Mouse (Mus musculus) c-Kit-positive CD71-positive TER-119-negative erythroid progenitor cells, embryonic 14.5 days (primary cell): ENCODE measurements around the gene Hspg2.
A peak's percentile ranks its signal among the peaks of the same experiment; 100 is the strongest.

Experiments
- DNase-seq: peaks from one replicate; pipeline ENCODE4 v3.0.0-alpha.2; 2013; ENCODE audit warnings: low read depth

The Hspg2 gene

GRCm38 (mm10) chr4:137500149-137500548 lies 31.6 kb downstream of the Hspg2 start:
- no peak for DNase-seq

- DNase-seq, result no peak
Observed at GRCm38 (mm10) chr4:137500953-137501352, 32.4 kb downstream of the Hspg2 start.

DNA sequence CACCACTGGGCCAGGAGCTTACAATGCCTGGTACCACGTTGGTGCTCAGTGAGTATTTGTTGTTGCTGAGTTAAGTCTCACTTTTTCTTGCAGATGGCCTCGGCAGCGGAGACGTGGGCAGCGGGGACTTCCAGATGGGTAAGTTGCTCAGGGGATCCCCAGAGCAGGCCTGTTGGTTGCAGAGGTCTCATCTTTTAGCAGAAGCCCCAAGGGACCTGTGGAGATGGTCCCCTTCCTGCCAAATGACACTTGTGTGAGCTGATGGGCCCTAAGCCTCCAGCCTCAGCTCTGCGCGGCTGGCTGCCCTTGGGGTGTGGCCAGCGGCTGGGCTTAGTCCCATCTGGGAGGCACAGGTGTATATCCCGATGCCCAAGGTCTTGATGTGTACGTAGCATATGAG lies 33.6 kb downstream of the Hspg2 start:
- no peak for DNase-seq

DNA sequence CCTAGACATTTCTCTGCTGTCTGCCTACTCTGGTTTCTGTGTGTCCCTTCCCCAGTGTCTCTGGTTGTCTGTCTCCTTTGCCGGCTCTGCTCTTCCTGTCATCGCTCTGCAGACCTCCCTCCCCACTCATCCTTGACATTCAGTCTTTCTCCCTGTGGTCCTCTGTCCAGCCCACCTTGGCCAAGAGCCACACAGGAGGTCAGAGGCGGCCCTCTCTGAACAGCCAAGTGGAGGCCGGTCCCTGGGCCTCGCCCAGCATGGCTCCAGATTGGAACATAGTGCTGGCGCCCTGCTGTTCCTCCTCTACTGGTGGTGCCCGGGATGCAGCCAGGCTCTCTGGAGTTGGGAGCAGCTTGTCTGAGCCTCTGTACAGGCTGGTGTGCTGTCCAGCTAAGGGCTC lies 34.2 kb downstream of the Hspg2 start:
- no peak for DNase-seq

- no peak for DNase-seq
Observed at GRCm38 (mm10) chr4:137503509-137503971, 35.0 kb downstream of the Hspg2 start.

- DNase-seq, result no peak
Observed at GRCm38 (mm10) chr4:137506629-137507028, 38.1 kb downstream of the Hspg2 start.

DNA sequence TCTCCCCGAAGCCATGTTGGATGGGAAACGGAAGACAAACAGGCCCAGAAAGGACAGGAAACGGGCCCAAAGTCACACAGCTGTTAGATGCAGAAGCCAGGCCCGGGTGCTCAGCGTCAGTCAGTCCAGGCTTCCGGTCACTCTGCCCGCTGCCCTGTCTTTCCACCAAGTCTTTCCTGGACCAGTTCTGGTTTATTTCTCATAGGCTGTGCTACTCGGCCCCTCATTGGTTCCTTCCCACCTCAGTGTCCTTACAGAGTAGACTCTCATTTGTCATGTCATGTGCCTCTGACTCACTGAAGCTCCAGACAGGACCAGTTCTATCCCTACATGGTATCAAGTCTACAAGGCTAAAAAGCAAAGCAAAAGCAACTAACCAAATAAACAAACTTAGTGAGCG lies 41.0 kb downstream of the Hspg2 start:
- DNase-seq, result no peak

GRCm38 (mm10) chr4:137510021-137510696 lies 41.6 kb downstream of the Hspg2 start:
- no peak for DNase-seq

DNA sequence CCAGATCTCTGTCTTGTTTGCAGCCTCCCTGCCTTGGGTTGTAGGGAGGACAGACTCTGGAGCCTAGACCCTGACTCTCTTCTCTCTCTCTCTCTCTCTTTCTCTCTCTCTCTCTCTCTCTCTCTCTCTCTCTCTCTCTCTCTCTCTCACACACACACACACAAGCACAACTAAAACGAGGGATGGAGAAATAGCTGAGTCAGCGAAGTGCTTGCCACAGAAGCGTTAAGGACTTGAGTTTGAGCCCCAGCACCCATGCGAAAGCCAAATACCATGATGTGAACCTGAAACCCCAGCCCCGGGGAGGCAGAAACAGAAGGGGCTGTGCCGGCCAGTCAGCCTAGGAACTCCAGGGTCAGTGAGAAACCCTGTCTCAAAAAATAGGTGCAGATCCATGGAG lies 44.3 kb downstream of the Hspg2 start:
- no peak for DNase-seq

GRCm38 (mm10) chr4:137517989-137518691 lies 49.6 kb downstream of the Hspg2 start:
- DNase-seq, result no peak

- DNase-seq, result no peak
Observed at GRCm38 (mm10) chr4:137518746-137519145, 50.2 kb downstream of the Hspg2 start.

GRCm38 (mm10) chr4:137520346-137520745 lies 51.8 kb downstream of the Hspg2 start:
- DNase-seq, result no peak

DNA sequence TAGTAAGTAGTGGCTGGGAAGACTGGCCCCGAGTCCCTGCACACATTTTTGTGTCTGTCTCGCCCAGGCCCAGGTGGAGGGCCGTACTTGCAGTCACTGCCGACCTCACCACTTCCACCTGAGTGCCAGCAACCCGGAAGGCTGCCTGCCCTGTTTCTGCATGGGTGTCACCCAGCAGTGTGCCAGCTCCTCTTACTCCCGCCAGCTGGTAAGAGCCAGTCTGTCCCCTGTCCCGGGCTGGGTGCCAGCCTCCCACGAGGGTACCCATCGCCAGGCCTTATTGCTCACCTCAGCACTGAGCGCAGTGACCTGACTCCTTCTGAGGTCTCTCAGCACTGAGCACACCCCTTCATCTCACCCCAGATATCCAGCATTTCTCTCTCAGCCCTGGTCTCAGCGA lies 53.4 kb downstream of the Hspg2 start:
- DNase-seq, result no peak

DNA sequence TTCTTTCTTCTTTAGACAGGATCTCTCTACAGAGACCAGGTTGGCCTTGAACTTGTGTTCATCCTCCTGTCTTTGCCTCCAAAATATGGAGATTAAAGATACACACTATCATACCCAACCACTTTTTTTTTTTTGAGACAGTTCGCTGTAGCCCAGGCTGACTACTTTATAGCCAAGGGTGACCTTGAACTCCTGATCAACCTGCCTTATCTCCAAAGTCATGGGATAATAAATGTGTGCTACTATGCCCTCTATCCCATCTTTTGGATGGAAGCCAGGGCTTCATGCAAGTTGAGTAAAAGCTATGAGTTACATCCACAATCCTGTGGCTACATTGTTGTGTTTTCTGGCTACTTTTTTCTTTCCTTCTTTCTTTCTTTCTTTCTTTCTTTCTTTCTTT lies 56.9 kb downstream of the Hspg2 start:
- DNase-seq, result no peak

DNA sequence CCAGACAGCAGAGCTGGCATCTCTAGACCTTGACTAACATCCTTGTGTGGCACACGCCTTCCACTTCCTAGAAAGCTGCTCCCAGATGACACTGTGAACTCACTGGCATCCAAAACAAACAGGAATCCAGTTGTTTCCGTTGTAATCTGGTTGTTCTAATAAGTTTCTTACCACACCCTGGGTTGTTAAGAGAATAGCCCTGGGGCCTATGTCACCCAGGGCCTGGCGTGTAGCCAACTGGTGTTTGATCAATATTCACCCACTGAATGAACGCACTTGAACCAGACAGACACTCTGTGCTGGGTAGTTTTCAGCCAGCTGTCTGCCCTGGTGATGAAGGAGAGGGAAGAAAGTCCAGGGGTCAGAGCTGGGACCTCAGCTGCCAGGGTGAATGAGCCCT lies 58.8 kb downstream of the Hspg2 start:
- no peak for DNase-seq

- DNase-seq, result no peak
Observed at GRCm38 (mm10) chr4:137527872-137528271, 59.3 kb downstream of the Hspg2 start.

GRCm38 (mm10) chr4:137540356-137540755 lies 71.8 kb downstream of the Hspg2 start:
- DNase-seq, result no peak

DNA sequence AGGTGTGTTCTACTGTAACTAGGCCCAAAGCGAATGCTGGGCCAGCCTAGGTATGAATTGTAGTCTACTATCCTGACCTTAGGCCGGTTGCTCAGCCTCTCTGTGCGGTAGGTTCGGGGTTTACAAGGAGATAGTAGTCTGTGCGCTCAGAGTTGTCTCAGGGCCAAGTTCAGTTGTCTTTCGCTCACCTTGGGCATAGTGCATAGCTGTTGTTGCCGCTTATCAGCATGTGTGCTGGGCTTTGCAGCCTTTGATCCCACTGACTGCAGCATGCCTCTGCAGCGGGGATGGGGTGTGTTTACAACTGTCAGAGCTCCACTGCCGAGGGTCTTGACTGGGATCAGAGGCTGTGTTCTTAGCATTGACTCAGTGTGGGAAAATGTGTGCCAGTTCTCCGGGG lies 74.4 kb downstream of the Hspg2 start:
- no peak for DNase-seq

DNA sequence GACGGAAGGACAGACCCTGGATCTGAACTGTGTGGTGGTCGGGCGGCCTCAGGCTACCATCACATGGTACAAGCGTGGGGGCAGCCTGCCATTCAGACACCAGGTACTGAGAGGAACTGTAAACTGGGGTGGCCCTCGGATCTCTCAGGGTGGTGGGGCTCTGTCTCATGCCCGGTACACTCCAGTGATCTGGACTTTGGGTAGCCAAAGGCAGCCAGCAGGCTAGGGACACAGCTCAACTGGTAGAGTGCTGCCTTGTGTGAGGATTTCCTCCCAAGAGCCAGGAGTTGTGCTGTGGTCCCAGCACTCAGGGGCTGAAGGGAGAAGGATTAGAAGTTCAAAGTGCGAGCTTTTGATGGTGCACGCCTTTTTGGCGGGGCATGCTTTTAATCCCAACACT lies 77.0 kb downstream of the Hspg2 start:
- DNase-seq, result no peak

- DNase-seq, result peak; percentile 19
Observed at GRCm38 (mm10) chr4:137546003-137546525, 77.5 kb downstream of the Hspg2 start.

DNA sequence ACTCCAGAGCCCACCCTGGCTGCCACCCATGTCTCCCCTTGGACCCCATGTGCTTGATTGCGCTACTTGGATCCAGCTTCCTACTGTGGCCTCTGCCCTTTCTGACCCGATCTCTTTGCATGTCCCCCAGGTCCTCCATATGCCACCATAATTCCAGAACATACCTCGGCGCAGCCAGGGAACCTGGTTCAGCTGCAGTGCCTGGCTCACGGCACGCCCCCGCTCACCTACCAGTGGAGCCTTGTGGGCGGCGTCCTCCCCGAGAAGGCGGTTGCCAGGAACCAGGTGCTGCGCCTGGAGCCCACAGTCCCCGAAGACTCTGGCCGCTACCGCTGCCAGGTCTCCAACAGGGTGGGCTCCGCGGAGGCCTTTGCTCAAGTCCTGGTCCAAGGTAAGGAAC lies 84.9 kb downstream of the Hspg2 start:
- DNase-seq, result no peak

DNA sequence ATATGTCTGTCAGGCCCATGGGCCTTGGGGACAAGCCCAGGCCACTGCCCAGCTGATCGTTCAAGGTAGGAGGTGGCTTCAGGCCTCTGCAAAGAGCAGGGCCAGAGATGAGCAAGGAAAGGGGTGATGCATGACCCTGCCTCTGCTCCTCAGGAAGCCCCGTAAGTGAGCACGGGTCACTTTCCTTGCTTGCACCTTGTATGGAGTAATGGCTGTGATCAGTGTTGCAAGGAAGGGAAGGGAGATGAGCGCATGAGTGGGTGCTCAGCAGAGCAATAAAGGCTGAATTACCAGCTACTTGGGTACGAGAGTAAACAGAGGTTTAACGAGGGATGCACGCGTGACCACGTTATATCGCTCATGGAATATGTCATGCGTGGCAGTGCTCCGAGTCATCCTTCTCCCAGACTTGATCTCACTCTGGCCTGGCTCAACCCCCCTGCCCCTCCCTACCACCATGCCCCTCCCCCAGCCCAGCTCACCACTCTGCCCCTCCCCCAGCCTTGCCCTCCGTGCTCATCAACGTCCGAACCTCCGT lies 88.2 kb downstream of the Hspg2 start:
- no peak for DNase-seq

- DNase-seq, result no peak
Observed at GRCm38 (mm10) chr4:137569873-137570272, 101.3 kb downstream of the Hspg2 start.
